Mouse (Mus musculus) limb, embryonic 13.5 days (tissue): Measurements from ENCODE around the gene AU021092. TPM values are rescaled to one million over a fixed set of nuclear protein-coding genes. Genes with fewer than 3 reads are reported as not detected.

ENCODE experiments used
- ATAC-seq: fragments of 200-750 bp; cut with Nextera tagmentation; 2 replicates; pipeline ENCODE4 v1.8.0; 2017; ENCODE audit warnings: low read depth, moderate number of reproducible peaks, moderate TSS enrichment; ENCODE audit not compliant: low FRiP score
- H3K27ac ChIP-seq: fragments of 300-500 bp; sonication (generic); 2 replicates; pipeline ENCODE4 v1.5.1; 2015; ENCODE audit warnings: inconsistent platforms, mild to moderate bottlenecking, moderate library complexity
- H3K27me3 ChIP-seq: fragments of 300-500 bp; sonication (generic); 2 replicates; pipeline ENCODE4 v1.6.1; 2015; ENCODE audit warnings: mild to moderate bottlenecking, inconsistent platforms
- H3K36me3 ChIP-seq: fragments of 300-500 bp; sonication (generic); 2 replicates; pipeline ENCODE4 v1.6.1; 2015; ENCODE audit warnings: inconsistent platforms, mild to moderate bottlenecking, moderate library complexity
- H3K4me1 ChIP-seq: fragments of 300-500 bp; sonication (generic); 2 replicates; pipeline ENCODE4 v1.6.1; 2015; ENCODE audit warnings: inconsistent platforms
- H3K4me2 ChIP-seq: fragments of 300-500 bp; sonication (generic); replicated peaks from 2 replicates; pipeline ENCODE4 v1.6.1; 2015; ENCODE audit warnings: inconsistent platforms, mild to moderate bottlenecking, moderate library complexity
- H3K4me3 ChIP-seq: fragments of 300-500 bp; sonication (generic); 2 replicates; pipeline ENCODE4 v1.5.1; 2015; ENCODE audit warnings: moderate library complexity, mild to moderate bottlenecking, inconsistent platforms
- H3K9ac ChIP-seq: fragments of 300-500 bp; sonication (generic); 2 replicates; pipeline ENCODE4 v1.6.1; 2015; ENCODE audit warnings: mild to moderate bottlenecking, inconsistent platforms
- H3K9me3 ChIP-seq: fragments of 300-500 bp; sonication (generic); 2 replicates; pipeline ENCODE4 v1.6.1; 2016; ENCODE audit warnings: inconsistent platforms
- WGBS: fragments of 180-500 bp; shearing (Covaris S2); methylation state at CpG from one replicate; pipeline ENCODE4 v1.1.7; 2015; 5-methylcytosine and 5-hydroxymethylcytosine counted together
- polyA plus RNA-seq: library from polyadenylated mRNA; unstranded; fragments of >200 nt; fragmentation: Nextera tagmentation; extraction: Ambion mirVana; gene quantifications from 2 replicates; pipeline ENCODE4 v1.2.1, GENCODE M21; 2015

The AU021092 gene
- polyA plus RNA-seq = 1.7 and 2.0 TPM in 2 replicates

GRCm38 (mm10) chr16:5222140-5222539, at the start of gene AU021092:
TSS of gene AU021092 (minus strand) at chr16:5222299.
- Histone ChIP-seq H3K9me3 (no peaks in the 10 kb centered on the region), H3K36me3 (no peaks in the 10 kb centered on the region), H3K9ac (no peak within 1 kb of the TSS), H3K4me2 (no peak within 1 kb of the TSS), H3K27ac (no peak within 1 kb of the TSS), H3K4me1 (no peaks in the 10 kb centered on the region), H3K4me3 (no peak within 1 kb of the TSS), H3K27me3 (no peaks in the 10 kb centered on the region; the same call in 1 of the 2 replicates)
- WGBS = 68% methylated on average over 6 of the region's 6 CpGs
- ATAC-seq = no peak

GRCm38 (mm10) chr16:5271411-5272035, 49.4 kb upstream of the AU021092 start:
- Histone ChIP-seq H3K9me3 (no peaks in the 10 kb centered on the region), H3K4me2 (no peak overlapping the region), H3K4me1 (no peaks in the 10 kb centered on the region), H3K9ac (no peak overlapping the region), H3K27me3 (no peaks in the 10 kb centered on the region), H3K27ac (no peak overlapping the region), H3K36me3 (no peaks in the 10 kb centered on the region), H3K4me3 (no peak overlapping the region)
- WGBS = 70% methylated on average over 4 of the region's 4 CpGs
- no peak for ATAC-seq

- H3K9me3 ChIP-seq = peaks cover 16% of the 10 kb centered on the region
- H3K4me3 ChIP-seq = no peak overlapping the region
- H3K27me3 ChIP-seq = no peaks in the 10 kb centered on the region
- 80% methylated on average over 7 of the region's 7 CpGs for WGBS
- H3K4me2 ChIP-seq = no peak overlapping the region
- ATAC-seq = no peak
- H3K36me3 ChIP-seq = no peaks in the 10 kb centered on the region
- H3K4me1 ChIP-seq = peaks cover 14% of the 10 kb centered on the region
- H3K9ac ChIP-seq = no peak overlapping the region
- no peak overlapping the region for H3K27ac ChIP-seq
Measured at GRCm38 (mm10) chr16:5263926-5264325, 41.8 kb upstream of the AU021092 start.

GRCm38 (mm10) chr16:5263156-5263555, 41.1 kb upstream of the AU021092 start:
- H3K27me3 ChIP-seq = no peaks in the 10 kb centered on the region
- no peaks in the 10 kb centered on the region for H3K36me3 ChIP-seq
- H3K4me3 ChIP-seq = no peak overlapping the region
- WGBS = 33% methylated on average over 8 of the region's 8 CpGs
- H3K4me2 ChIP-seq = no peak overlapping the region
- H3K9me3 ChIP-seq = peaks cover 16% of the 10 kb centered on the region
- peak; percentile 81 for ATAC-seq
- H3K9ac ChIP-seq = no peak overlapping the region
- peaks cover 14% of the 10 kb centered on the region for H3K4me1 ChIP-seq
- H3K27ac ChIP-seq = no peak overlapping the region

- Histone ChIP-seq H3K36me3 (peaks cover 5% of the 10 kb centered on the region; the same call in 1 of the 2 replicates), H3K9ac (peak within 1 kb of the TSS; percentile 81), H3K4me2 (peak within 1 kb of the TSS; percentile 81), H3K4me1 (peaks cover 19% of the 10 kb centered on the region), H3K27ac (peak within 1 kb of the TSS; percentile 85), H3K27me3 (no peaks in the 10 kb centered on the region), H3K4me3 (peak within 1 kb of the TSS; percentile 66), H3K9me3 (no peaks in the 10 kb centered on the region)
- peak; percentile 97 for ATAC-seq
- WGBS = 1% methylated on average over 57 of the region's 57 CpGs
Measured at GRCm38 (mm10) chr16:5255779-5256496, 33.8 kb upstream of the AU021092 start, which contains the start of gene Eef2kmt. TSS of gene Eef2kmt (minus strand) at chr16:5255983.

GRCm38 (mm10) chr16:5255081-5255740, 33.1 kb upstream of the AU021092 start:
- WGBS = 3% methylated on average over 27 of the region's 27 CpGs
- ATAC-seq = no peak

GRCm38 (mm10) chr16:5254346-5255025, 32.4 kb upstream of the AU021092 start:
- 3% methylated on average over 15 of the region's 15 CpGs for WGBS
- H3K9me3 ChIP-seq = no peaks in the 10 kb centered on the region
- peaks cover 19% of the 10 kb centered on the region for H3K4me1 ChIP-seq
- H3K4me3 ChIP-seq = peak overlapping the region; percentile 66
- H3K36me3 ChIP-seq = peaks cover 16% of the 10 kb centered on the region
- ATAC-seq = peak; percentile 34
- H3K4me2 ChIP-seq = peak overlapping the region; percentile 81
- no peaks in the 10 kb centered on the region for H3K27me3 ChIP-seq
- peak overlapping the region; percentile 85 for H3K27ac ChIP-seq
- H3K9ac ChIP-seq = peak overlapping the region; percentile 81

More at GRCm38 (mm10) chr16:5255081-5255740, 33.1 kb upstream of the AU021092 start:
- Histone ChIP-seq H3K36me3 (peaks cover 8% of the 10 kb centered on the region), H3K9me3 (no peaks in the 10 kb centered on the region), H3K4me2 (peak overlapping the region; percentile 81), H3K4me3 (peak overlapping the region; percentile 66), H3K9ac (peak overlapping the region; percentile 81), H3K27me3 (no peaks in the 10 kb centered on the region), H3K27ac (peak overlapping the region; percentile 85), H3K4me1 (peaks cover 19% of the 10 kb centered on the region)

GRCm38 (mm10) chr16:5252260-5252659, 30.2 kb upstream of the AU021092 start:
- no peak overlapping the region for H3K27ac ChIP-seq
- 90% methylated on average over 2 of the region's 2 CpGs for WGBS
- no peak overlapping the region for H3K4me3 ChIP-seq
- peaks cover 19% of the 10 kb centered on the region for H3K4me1 ChIP-seq
- no peaks in the 10 kb centered on the region for H3K27me3 ChIP-seq
- no peak for ATAC-seq
- no peak overlapping the region for H3K4me2 ChIP-seq
- no peak overlapping the region for H3K9ac ChIP-seq
- H3K36me3 ChIP-seq = peaks cover 38% of the 10 kb centered on the region
- no peaks in the 10 kb centered on the region for H3K9me3 ChIP-seq

- Histone ChIP-seq H3K27ac (no peak overlapping the region), H3K9me3 (no peaks in the 10 kb centered on the region), H3K4me2 (no peak overlapping the region), H3K27me3 (no peaks in the 10 kb centered on the region), H3K9ac (no peak overlapping the region), H3K4me3 (no peak overlapping the region), H3K36me3 (peaks cover 48% of the 10 kb centered on the region), H3K4me1 (peaks cover 14% of the 10 kb centered on the region)
- no peak for ATAC-seq
- 82% methylated on average over 3 of the region's 3 CpGs for WGBS
Measured at GRCm38 (mm10) chr16:5250891-5251290, 28.8 kb upstream of the AU021092 start.

GRCm38 (mm10) chr16:5244411-5244810, 22.3 kb upstream of the AU021092 start:
- no peaks in the 10 kb centered on the region for H3K9me3 ChIP-seq
- 0 out of 2 replicates have a peak, but pooled peaks have one; percentile 37 for ATAC-seq
- no peaks in the 10 kb centered on the region for H3K4me1 ChIP-seq
- H3K27ac ChIP-seq = no peak overlapping the region
- no peaks in the 10 kb centered on the region for H3K27me3 ChIP-seq
- H3K36me3 ChIP-seq = peaks cover 94% of the 10 kb centered on the region
- H3K4me2 ChIP-seq = no peak overlapping the region
- WGBS = 35% methylated on average over 7 of the region's 7 CpGs
- no peak overlapping the region for H3K9ac ChIP-seq
- no peak overlapping the region for H3K4me3 ChIP-seq

- Histone ChIP-seq H3K27ac (no peak overlapping the region), H3K9ac (no peak overlapping the region), H3K4me3 (no peak overlapping the region), H3K4me2 (no peak overlapping the region), H3K4me1 (no peaks in the 10 kb centered on the region), H3K27me3 (no peaks in the 10 kb centered on the region), H3K9me3 (no peaks in the 10 kb centered on the region), H3K36me3 (peaks cover 90% of the 10 kb centered on the region)
- WGBS = 76% methylated on average over 6 of the region's 6 CpGs
- no peak for ATAC-seq
Measured at GRCm38 (mm10) chr16:5242882-5243281, 20.8 kb upstream of the AU021092 start.
